Mouse (Mus musculus) MN1 (cell line): ENCODE data around the gene Clps.
"Not testable (repeated sequence)": the region's sequence is repeated elsewhere in the genome, so short reads cannot be mapped to it uniquely, and the experiment has no call there.

ENCODE experiments used
- DNase-seq: peaks from one replicate; pipeline ENCODE4 v3.0.0-alpha.2; 2016; ENCODE audit warnings: low spot score

Clps gene

GRCm38 (mm10) chr17:28560598-28560997 is at the start of gene Clps:
Gene Clps (minus strand): TSS chr17:28560766.
- DNase-seq = no peak

- DNase-seq = no peak
Measured at GRCm38 (mm10) chr17:28609543-28609942, 49.0 kb upstream of the Clps start.

- DNase-seq = no peak
Measured at GRCm38 (mm10) chr17:28601557-28602250, 41.1 kb upstream of the Clps start.

GRCm38 (mm10) chr17:28600780-28601179 is 40.2 kb upstream of the Clps start:
- no peak for DNase-seq

GRCm38 (mm10) chr17:28593965-28594364 is 33.4 kb upstream of the Clps start:
- peak; percentile 86 for DNase-seq

GRCm38 (mm10) chr17:28592998-28593397 is 32.4 kb upstream of the Clps start:
- DNase-seq = peak; percentile 82

- DNase-seq = no peak
Measured at GRCm38 (mm10) chr17:28591476-28591875, 30.9 kb upstream of the Clps start.

- no peak for DNase-seq
Measured at GRCm38 (mm10) chr17:28590596-28590995, 30.0 kb upstream of the Clps start.

GRCm38 (mm10) chr17:28588591-28588990 is 28.0 kb upstream of the Clps start:
- DNase-seq = no peak

- DNase-seq = no peak
Measured at GRCm38 (mm10) chr17:28586509-28586908, 25.9 kb upstream of the Clps start.

GRCm38 (mm10) chr17:28581056-28581455 is 20.5 kb upstream of the Clps start:
- no peak for DNase-seq

- peak; percentile 56 for DNase-seq
Measured at GRCm38 (mm10) chr17:28580396-28580795, 19.8 kb upstream of the Clps start.

- DNase-seq = peak; percentile 86
Measured at GRCm38 (mm10) chr17:28575244-28576125, 14.9 kb upstream of the Clps start, which contains the start of gene Lhfpl5. Gene Lhfpl5 (plus strand): TSS chr17:28575641.

- DNase-seq = no peak
Measured at GRCm38 (mm10) chr17:28572941-28573340, 12.4 kb upstream of the Clps start.

GRCm38 (mm10) chr17:28572521-28572920 is 12.0 kb upstream of the Clps start:
- DNase-seq = no peak

- DNase-seq = no peak
Measured at GRCm38 (mm10) chr17:28571868-28572267, 11.3 kb upstream of the Clps start.

GRCm38 (mm10) chr17:28567541-28567940 is 7.0 kb upstream of the Clps start:
- no peak for DNase-seq

GRCm38 (mm10) chr17:28565181-28565580 is 4.6 kb upstream of the Clps start:
- no peak for DNase-seq

GRCm38 (mm10) chr17:28561613-28562012 is 1.0 kb upstream of the Clps start:
- no peak for DNase-seq

GRCm38 (mm10) chr17:28557772-28558171 is 2.8 kb downstream of the Clps start:
- no peak for DNase-seq

- DNase-seq = peak; percentile 74
Measured at GRCm38 (mm10) chr17:28556635-28557396, 3.8 kb downstream of the Clps start.

GRCm38 (mm10) chr17:28554021-28554420 is 6.5 kb downstream of the Clps start:
- DNase-seq = not testable (repeated sequence)
